Mouse (Mus musculus): ENCODE data around the gene Actn2. TPM values are rescaled to one million over a fixed set of nuclear protein-coding genes. Genes with fewer than 3 reads are reported as not detected.

Actn2 gene
- polyA plus RNA-seq, 1 experiment from 2014 or later = 1,360 TPM

DNA sequence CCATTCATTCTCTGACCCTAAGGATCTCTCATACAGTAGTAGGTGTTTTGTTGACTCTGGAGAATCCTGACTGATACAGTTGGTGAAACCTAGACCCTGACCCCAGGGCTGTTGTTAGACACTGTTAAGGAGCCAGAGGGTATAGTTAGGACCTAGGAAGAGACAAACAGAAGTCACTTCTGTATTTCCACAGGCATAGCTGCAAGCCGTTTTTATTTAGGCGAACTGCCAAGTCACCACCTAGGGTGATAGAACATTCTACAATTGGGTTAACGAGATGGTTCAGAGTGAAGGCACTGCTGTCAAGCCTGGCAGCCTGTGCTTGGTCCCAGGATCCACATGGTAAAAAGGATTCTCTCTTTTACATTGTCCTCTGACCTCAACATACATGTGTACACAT is 6.3 kb upstream of the Actn2 start:
- 75% methylated on average over 3 of the region's 3 CpGs for WGBS
- H3K4me1 ChIP-seq (replicated peaks) = no peaks in the 10 kb centered on the region
- H3K4me2 ChIP-seq = no peak overlapping the region
- H3K36me3 ChIP-seq = no peaks in the 10 kb centered on the region
- no peak overlapping the region for H3K4me3 ChIP-seq
- no peaks in the 10 kb centered on the region for H3K27me3 ChIP-seq (replicated peaks)
- H3K9me3 ChIP-seq (replicated peaks) = no peaks in the 10 kb centered on the region
- no peak overlapping the region for H3K27ac ChIP-seq (ENCODE audit: poor library complexity, severe bottlenecking)
- H3K9ac ChIP-seq = no peak overlapping the region
- ATAC-seq (ENCODE audit: insufficient number of reproducible peaks, low FRiP score) = no peak

DNA sequence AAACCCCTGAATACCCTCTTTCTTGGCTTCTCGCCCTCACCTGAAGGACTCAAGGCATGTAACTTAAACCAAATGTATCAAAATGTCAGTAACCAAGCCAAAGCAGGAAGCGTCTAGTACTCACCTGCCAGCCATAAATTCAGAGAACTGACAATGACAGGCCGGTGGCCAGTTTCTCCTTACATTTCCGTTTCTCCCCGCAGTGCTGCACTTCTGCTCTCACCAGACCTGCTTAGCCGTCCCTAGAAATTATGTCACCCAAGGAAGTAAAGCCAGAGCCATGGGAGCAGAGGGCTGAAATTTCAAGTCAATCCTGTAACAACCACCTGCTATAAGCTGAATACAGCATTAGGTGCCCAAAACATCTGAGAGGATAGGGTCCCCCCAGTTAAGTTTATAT is 887 bp upstream of the Actn2 start:
- no peak overlapping the region for H3K27ac ChIP-seq (ENCODE audit: poor library complexity, severe bottlenecking)
- ATAC-seq (ENCODE audit: insufficient number of reproducible peaks, low FRiP score) = no peak
- H3K9ac ChIP-seq = no peak overlapping the region
- 0 out of 2 replicates have a peak, but pooled peaks cover 4% of the 10 kb centered on the region for H3K27me3 ChIP-seq (replicated peaks)
- WGBS = 46% methylated on average over 6 of the region's 6 CpGs
- no peaks in the 10 kb centered on the region for H3K36me3 ChIP-seq
- H3K4me1 ChIP-seq (replicated peaks) = 0 out of 2 replicates have a peak, but pooled peaks cover 10% of the 10 kb centered on the region
- H3K9me3 ChIP-seq (replicated peaks) = no peaks in the 10 kb centered on the region
- no peak overlapping the region for H3K4me3 ChIP-seq
- peak overlapping the region; percentile 67; the same call in 1 of the 2 replicates for H3K4me2 ChIP-seq

GRCm38 (mm10) chr13:12339446-12339845 is 1.1 kb downstream of the Actn2 start:
- 0 out of 2 replicates have a peak, but pooled peaks cover 4% of the 10 kb centered on the region for H3K27me3 ChIP-seq (replicated peaks)
- peak overlapping the region; percentile 74 for H3K4me3 ChIP-seq
- H3K9ac ChIP-seq = peak overlapping the region; percentile 89
- ATAC-seq (ENCODE audit: insufficient number of reproducible peaks, low FRiP score) = no peak
- peaks cover 6% of the 10 kb centered on the region; the same call in 1 of the 2 replicates for H3K36me3 ChIP-seq
- H3K4me1 ChIP-seq (replicated peaks) = peaks cover 24% of the 10 kb centered on the region
- no peaks in the 10 kb centered on the region for H3K9me3 ChIP-seq (replicated peaks)
- H3K27ac ChIP-seq (ENCODE audit: poor library complexity, severe bottlenecking) = peak overlapping the region; percentile 98
- H3K4me2 ChIP-seq = peak overlapping the region; percentile 67

- WGBS = 42% methylated on average over 7 of the region's 7 CpGs
- ATAC-seq (ENCODE audit: insufficient number of reproducible peaks, low FRiP score) = peak; percentile 73
- Histone ChIP-seq H3K27me3 (replicated peaks) (0 out of 2 replicates have a peak, but pooled peaks cover 4% of the 10 kb centered on the region), H3K4me2 (peak overlapping the region; percentile 71), H3K4me3 (peak overlapping the region; percentile 35), H3K9me3 (replicated peaks) (no peaks in the 10 kb centered on the region), H3K9ac (peak overlapping the region; percentile 75; the same call in 1 of the 2 replicates), H3K4me1 (replicated peaks) (peaks cover 40% of the 10 kb centered on the region), H3K36me3 (peaks cover 11% of the 10 kb centered on the region; the same call in 1 of the 2 replicates), H3K27ac (ENCODE audit: poor library complexity, severe bottlenecking) (peak overlapping the region; percentile 94)
These were observed 2.8 kb downstream of the Actn2 start for GRCm38 (mm10) chr13:12337752-12338151.

DNA sequence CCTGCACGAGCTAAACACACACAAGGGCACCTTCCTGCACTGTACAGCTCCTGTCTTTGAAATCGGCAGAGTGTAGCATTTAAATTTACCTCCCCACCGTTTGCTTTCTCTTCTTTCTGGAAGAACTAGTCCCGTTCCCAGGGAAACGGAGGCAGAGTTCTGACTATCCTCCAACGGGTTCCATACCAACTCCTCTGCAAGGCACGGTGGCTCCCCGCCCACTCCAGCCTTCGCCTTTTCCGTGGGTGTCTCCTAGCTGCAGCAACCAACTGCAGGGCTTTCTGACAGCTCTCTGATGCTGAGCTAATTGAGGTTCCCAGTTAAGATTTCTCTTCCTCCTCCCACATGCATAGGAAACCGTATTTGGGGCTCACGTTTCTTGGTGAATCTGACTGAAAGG is 6.5 kb downstream of the Actn2 start:
- 0 out of 2 replicates have a peak overlapping the region, but pooled peaks have one; percentile 4 for H3K4me3 ChIP-seq
- H3K4me2 ChIP-seq = peak overlapping the region; percentile 58
- peaks cover 23% of the 10 kb centered on the region for H3K36me3 ChIP-seq
- H3K4me1 ChIP-seq (replicated peaks) = peaks cover 50% of the 10 kb centered on the region
- ATAC-seq (ENCODE audit: insufficient number of reproducible peaks, low FRiP score) = no peak
- WGBS = 57% methylated on average over 12 of the region's 12 CpGs
- H3K9me3 ChIP-seq (replicated peaks) = no peaks in the 10 kb centered on the region
- H3K27me3 ChIP-seq (replicated peaks) = no peaks in the 10 kb centered on the region
- peak overlapping the region; percentile 52; the same call in 1 of the 2 replicates for H3K9ac ChIP-seq
- H3K27ac ChIP-seq (ENCODE audit: poor library complexity, severe bottlenecking) = peak overlapping the region; percentile 68

DNA sequence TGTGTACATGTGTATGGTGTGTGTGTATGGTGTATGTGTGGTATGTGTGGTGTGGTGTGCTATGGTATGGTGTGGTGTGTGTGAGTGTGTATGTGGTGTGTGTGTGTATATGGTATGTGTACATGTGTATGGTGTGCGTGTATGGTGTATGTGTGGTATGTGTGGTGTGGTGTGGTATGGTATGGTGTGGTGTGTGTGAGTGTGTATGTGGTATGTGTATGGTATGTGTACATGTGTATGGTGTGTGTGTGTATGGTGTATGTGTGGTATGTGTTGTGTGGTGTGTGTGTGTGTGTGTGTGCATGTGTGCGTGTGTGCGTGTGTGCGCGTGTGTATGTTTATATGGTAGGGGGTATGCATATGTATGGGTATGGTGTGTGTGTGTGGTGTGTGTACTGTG is 9.0 kb downstream of the Actn2 start:
- H3K9ac ChIP-seq = no peak overlapping the region
- over 99% methylated on average over 5 of the region's 5 CpGs for WGBS
- no peak for ATAC-seq (ENCODE audit: insufficient number of reproducible peaks, low FRiP score)

DNA sequence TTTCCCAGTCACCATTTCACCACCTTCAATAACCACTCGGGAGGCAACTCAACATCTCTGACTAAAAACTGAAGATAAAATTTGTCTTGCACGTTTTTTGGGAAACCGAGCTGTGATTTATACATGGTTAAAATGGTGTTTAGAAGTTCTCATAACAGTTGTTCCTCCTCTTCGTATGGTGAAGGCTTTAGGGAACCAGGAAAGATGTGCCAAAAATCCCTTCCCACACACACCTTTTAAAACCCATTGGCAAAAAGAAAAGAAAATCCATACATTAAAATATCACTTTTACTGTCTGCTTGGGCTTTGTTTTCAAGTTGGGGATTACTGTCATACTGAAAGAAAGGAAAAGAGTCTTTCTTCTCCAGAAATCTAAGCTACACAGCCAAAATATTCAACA is 12.2 kb downstream of the Actn2 start:
- Histone ChIP-seq H3K27ac (ENCODE audit: poor library complexity, severe bottlenecking) (peak overlapping the region; percentile 91; the same call in 1 of the 2 replicates), H3K4me2 (no peak overlapping the region), H3K9ac (no peak overlapping the region; the same call in 1 of the 2 replicates), H3K9me3 (replicated peaks) (no peaks in the 10 kb centered on the region), H3K4me1 (replicated peaks) (peaks cover 72% of the 10 kb centered on the region), H3K36me3 (peaks cover 29% of the 10 kb centered on the region), H3K27me3 (replicated peaks) (no peaks in the 10 kb centered on the region), H3K4me3 (no peak overlapping the region)
- 71% methylated on average over 4 of the region's 4 CpGs for WGBS
- ATAC-seq (ENCODE audit: insufficient number of reproducible peaks, low FRiP score) = no peak

More for the DNA sequence above, 9.0 kb downstream of the Actn2 start:
- 0 out of 2 replicates have a peak overlapping the region, but pooled peaks have one; percentile 35 for H3K27ac ChIP-seq (ENCODE audit: poor library complexity, severe bottlenecking)
- no peak overlapping the region for H3K4me3 ChIP-seq
- no peak overlapping the region for H3K4me2 ChIP-seq
- peaks cover 70% of the 10 kb centered on the region for H3K4me1 ChIP-seq (replicated peaks)
- peaks cover 27% of the 10 kb centered on the region for H3K36me3 ChIP-seq
- no peaks in the 10 kb centered on the region for H3K27me3 ChIP-seq (replicated peaks)
- H3K9me3 ChIP-seq (replicated peaks) = no peaks in the 10 kb centered on the region

GRCm38 (mm10) chr13:12327577-12327976 is 13.0 kb downstream of the Actn2 start:
- 80% methylated on average over 6 of the region's 6 CpGs for WGBS
- Histone ChIP-seq H3K9ac (peak overlapping the region; percentile 66), H3K4me1 (replicated peaks) (peaks cover 73% of the 10 kb centered on the region)

GRCm38 (mm10) chr13:12323076-12323625 is 17.4 kb downstream of the Actn2 start:
- no peak; the same call in 1 of the 2 replicates for ATAC-seq (ENCODE audit: insufficient number of reproducible peaks, low FRiP score)
- Histone ChIP-seq H3K27ac (ENCODE audit: poor library complexity, severe bottlenecking) (peak overlapping the region; percentile 97), H3K4me2 (peak overlapping the region; percentile 36), H3K4me1 (replicated peaks) (peaks cover 86% of the 10 kb centered on the region), H3K27me3 (replicated peaks) (no peaks in the 10 kb centered on the region), H3K9ac (peak overlapping the region; percentile 62), H3K36me3 (peaks cover 15% of the 10 kb centered on the region; the same call in 1 of the 2 replicates), H3K9me3 (replicated peaks) (no peaks in the 10 kb centered on the region), H3K4me3 (no peak overlapping the region)
- WGBS = 64% methylated on average over 12 of the region's 12 CpGs

More at GRCm38 (mm10) chr13:12327577-12327976, 13.0 kb downstream of the Actn2 start:
- Histone ChIP-seq H3K36me3 (peaks cover 27% of the 10 kb centered on the region), H3K4me2 (peak overlapping the region; percentile 22; the same call in 1 of the 2 replicates), H3K27me3 (replicated peaks) (no peaks in the 10 kb centered on the region), H3K9me3 (replicated peaks) (no peaks in the 10 kb centered on the region), H3K27ac (ENCODE audit: poor library complexity, severe bottlenecking) (peak overlapping the region; percentile 91), H3K4me3 (no peak overlapping the region)
- ATAC-seq (ENCODE audit: insufficient number of reproducible peaks, low FRiP score) = no peak

DNA sequence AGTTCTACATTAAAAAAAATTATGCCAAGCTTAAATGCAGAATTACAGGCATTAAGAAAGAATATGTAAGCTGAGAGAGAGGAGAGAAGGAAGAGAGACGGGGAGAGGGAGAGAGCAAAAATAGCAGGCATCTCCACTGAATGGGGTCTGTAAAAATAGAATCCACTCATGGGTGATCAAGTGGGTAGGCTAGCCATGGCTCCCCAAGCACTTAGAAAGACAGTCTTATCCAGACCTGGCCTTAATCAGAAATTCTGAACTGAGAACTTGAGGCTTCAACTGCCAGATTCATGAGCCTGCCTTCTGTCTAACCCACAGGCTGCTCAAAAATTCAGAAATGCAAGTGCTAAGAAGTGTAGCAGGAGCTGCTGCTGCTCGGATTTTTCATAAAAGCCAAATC is 20.4 kb downstream of the Actn2 start:
- peaks cover 81% of the 10 kb centered on the region for H3K4me1 ChIP-seq (replicated peaks)
- ATAC-seq (ENCODE audit: insufficient number of reproducible peaks, low FRiP score) = peak; percentile 33; the same call in 1 of the 2 replicates
- WGBS = 32% methylated on average over 2 of the region's 2 CpGs
- peaks cover 9% of the 10 kb centered on the region; the same call in 1 of the 2 replicates for H3K36me3 ChIP-seq
- H3K4me2 ChIP-seq = peak overlapping the region; percentile 42
- peak overlapping the region; percentile 60 for H3K9ac ChIP-seq
- H3K27me3 ChIP-seq (replicated peaks) = no peaks in the 10 kb centered on the region
- peak overlapping the region; percentile 97 for H3K27ac ChIP-seq (ENCODE audit: poor library complexity, severe bottlenecking)
- no peaks in the 10 kb centered on the region for H3K9me3 ChIP-seq (replicated peaks)
- H3K4me3 ChIP-seq = no peak overlapping the region

DNA sequence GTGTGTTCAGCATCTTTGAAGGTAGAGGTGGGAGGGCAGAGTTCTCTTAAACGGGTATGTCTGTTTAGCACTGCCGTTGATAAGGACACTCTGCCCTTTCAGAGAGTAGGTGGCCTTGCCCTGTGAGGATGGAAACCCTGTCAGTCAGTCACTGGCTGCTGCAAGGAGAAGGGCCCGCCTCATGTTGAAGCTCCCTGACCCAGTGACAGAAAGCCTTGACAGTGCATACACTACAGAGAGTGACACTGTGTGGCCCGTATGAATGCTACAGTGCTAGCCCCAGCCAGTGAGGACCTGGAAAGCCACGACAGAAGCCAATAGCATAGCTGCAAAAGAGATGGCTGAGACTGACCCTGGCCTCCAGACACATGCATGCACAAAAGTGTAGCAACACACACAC is 22.5 kb downstream of the Actn2 start:
- Histone ChIP-seq H3K4me2 (peak overlapping the region; percentile 42), H3K4me3 (no peak overlapping the region), H3K27me3 (replicated peaks) (no peaks in the 10 kb centered on the region), H3K36me3 (peaks cover 10% of the 10 kb centered on the region; the same call in 1 of the 2 replicates), H3K9me3 (replicated peaks) (no peaks in the 10 kb centered on the region), H3K9ac (peak overlapping the region; percentile 60), H3K4me1 (replicated peaks) (peaks cover 77% of the 10 kb centered on the region), H3K27ac (ENCODE audit: poor library complexity, severe bottlenecking) (peak overlapping the region; percentile 95)
- ATAC-seq (ENCODE audit: insufficient number of reproducible peaks, low FRiP score) = peak; percentile 36; the same call in 1 of the 2 replicates
- WGBS = 35% methylated on average over 5 of the region's 5 CpGs
